Mouse (Mus musculus) ES-E14 (cell line): Measurements from ENCODE around the gene Cd81. TPM values are rescaled to one million over a fixed set of nuclear protein-coding genes. Genes with fewer than 3 reads are reported as not detected.

Experiments
- DNase-seq: peaks from one replicate; pipeline ENCODE4 v3.0.0-alpha.2; 2013; ENCODE audit warnings: low read depth, low spot score
- H3K27ac ChIP-seq: 2 replicates; pipeline ENCODE4 v1.5.1; 2012; ENCODE audit warnings: low read depth, mild to moderate bottlenecking, low read length, moderate library complexity, mixed read lengths; ENCODE audit not compliant: poor library complexity, insufficient read depth, severe bottlenecking
- H3K36me3 ChIP-seq: 2 replicates; pipeline ENCODE4 v1.6.1; 2012; ENCODE audit warnings: mild to moderate bottlenecking, low read length, moderate library complexity, mixed read lengths; ENCODE audit not compliant: control insufficient read depth, poor library complexity, insufficient read depth, severe bottlenecking
- H3K4me1 ChIP-seq, 2 experiments: fragments of 150-350 bp in 1 of 2; sonication (generic) in 1 of 2; 2 replicates each; pipeline ENCODE4 v1.6.1; 2012; ENCODE audit warnings: low read length in 2 of 2, mild to moderate bottlenecking in 1 of 2, mixed read lengths in 1 of 2; ENCODE audit not compliant: control insufficient read depth in 2 of 2, insufficient read depth in 2 of 2, poor library complexity in 1 of 2
- H3K4me3 ChIP-seq, 2 experiments: fragments of 150-350 bp in 1 of 2; sonication (generic) in 1 of 2; 2 replicates each; pipeline ENCODE4 v1.5.1; 2012; ENCODE audit warnings: low read length in 2 of 2, low read depth in 1 of 2, mild to moderate bottlenecking in 1 of 2, mixed read lengths in 1 of 2; ENCODE audit not compliant: insufficient read depth in 1 of 2, poor library complexity in 1 of 2, severe bottlenecking in 1 of 2
- H3K9ac ChIP-seq: 2 replicates; pipeline ENCODE4 v1.6.1; 2012; ENCODE audit warnings: low read depth, mild to moderate bottlenecking, low read length, mixed read lengths; ENCODE audit not compliant: poor library complexity, insufficient read depth, severe bottlenecking
- H3K9me3 ChIP-seq: fragments of 150-350 bp; sonication (generic); 2 replicates; pipeline ENCODE4 v1.6.1; 2012; ENCODE audit warnings: low read depth, mild to moderate bottlenecking, low read length; ENCODE audit not compliant: control insufficient read depth, insufficient read depth
- CHD2 ChIP-seq: IDR thresholded peaks from 2 replicates; pipeline ENCODE4 v1.6.1; 2014; ENCODE audit warnings: mild to moderate bottlenecking, low read depth, low read length, inconsistent platforms
- HCFC1 ChIP-seq: IDR thresholded peaks from 2 replicates; pipeline ENCODE4 v1.6.1; 2012; ENCODE audit warnings: low read length, inconsistent platforms, borderline replicate concordance; ENCODE audit not compliant: insufficient read depth
- MAFK ChIP-seq: IDR thresholded peaks from 2 replicates; pipeline ENCODE4 v1.6.1; 2014; ENCODE audit warnings: mild to moderate bottlenecking, low read depth, low read length, inconsistent platforms; ENCODE audit not compliant: insufficient read depth
- ZC3H11A ChIP-seq: IDR thresholded peaks from 2 replicates; pipeline ENCODE4 v1.6.1; 2012; ENCODE audit warnings: low read depth, mild to moderate bottlenecking, inconsistent platforms, low read length, borderline replicate concordance
- ZNF384 ChIP-seq: IDR thresholded peaks from 2 replicates; pipeline ENCODE4 v1.6.1; 2012; ENCODE audit warnings: low read depth, low read length, inconsistent platforms
- in situ Hi-C, 2 experiments: fragments of 600-800 bp; cut with MboI; formaldehyde crosslinking; loops; one replicate each; pipeline ENCODE4 v1.15.1; 2025; ENCODE audit warnings: low sequenced_read_pairs in 2 of 2, inconsistent platforms in 1 of 2; ENCODE audit not compliant: unreplicated experiment in 2 of 2
- total RNA-seq: library from RNA; depleted of rRNA; stranded (reverse); fragments of 300-350 nt; gene quantifications from 2 replicates; pipeline ENCODE4 v1.2.3, GENCODE M21; 2012

Cd81 gene
- total RNA-seq, 1 experiment = 403 TPM

DNA sequence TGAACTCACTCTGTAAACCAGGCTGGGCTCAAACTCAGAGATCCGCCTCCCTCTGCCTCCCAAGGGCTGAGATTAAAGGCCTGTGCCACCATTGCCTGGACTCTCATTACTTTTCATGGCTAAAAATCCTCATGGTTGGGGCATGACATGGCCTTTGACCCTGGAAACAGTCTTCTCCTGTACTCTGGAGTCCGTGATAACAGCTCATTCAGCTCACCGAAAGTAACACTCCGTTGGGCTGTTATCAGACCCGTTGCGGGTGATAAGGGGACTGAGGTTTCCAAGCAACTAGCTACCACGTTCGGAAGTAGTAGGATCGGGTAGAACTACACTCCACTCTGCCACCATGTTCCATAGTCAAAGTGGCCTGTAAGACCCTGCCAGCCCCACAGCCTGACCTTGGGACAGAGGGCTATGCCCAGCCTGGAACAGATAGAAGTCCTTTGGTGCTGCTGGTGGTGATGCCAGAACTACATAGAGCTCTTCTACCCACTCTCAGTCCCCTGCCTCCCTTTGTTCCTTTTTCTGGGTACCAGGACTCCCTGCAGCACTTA lies 5.2 kb downstream of the Cd81 start:
- no peak for TF ChIP-seq ZNF384
- TF ChIP-seq CHD2 = no peak
- no peak for TF ChIP-seq HCFC1
- no peak for TF ChIP-seq MAFK
- TF ChIP-seq ZC3H11A = no peak
- Histone ChIP-seq H3K4me3 (no peak overlapping the region), H3K9ac (no peak overlapping the region)

DNA sequence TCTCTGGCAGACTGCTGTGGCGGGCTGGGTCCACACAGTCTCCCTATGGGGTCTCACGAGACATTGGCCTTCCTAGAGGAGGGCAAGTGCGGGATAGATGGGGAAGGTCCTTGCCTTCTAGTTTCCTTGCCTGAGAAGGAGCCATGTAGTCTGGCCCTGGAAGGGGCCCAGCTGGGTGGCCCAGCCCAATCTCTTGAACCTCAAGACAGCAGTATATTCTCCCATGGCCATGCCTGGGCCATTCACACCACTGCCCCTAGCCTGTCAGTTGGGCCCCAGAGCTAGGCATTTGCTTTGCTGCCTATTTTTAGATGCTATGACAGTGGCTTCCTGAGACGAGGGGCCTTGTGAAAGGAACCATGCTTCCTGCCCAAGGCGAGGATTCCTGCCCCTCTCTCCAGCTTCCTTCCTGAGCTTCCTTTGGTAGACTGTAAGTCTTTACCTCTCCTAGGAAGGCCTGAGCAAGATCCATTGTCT lies 5.7 kb downstream of the Cd81 start:
- H3K4me3 ChIP-seq = no peak overlapping the region
- no peak overlapping the region for H3K27ac ChIP-seq
- no peak overlapping the region for H3K9ac ChIP-seq
- peaks cover 9 to 33% of the 10 kb centered on the region in 2 experiments; a peak in 3 of 4 replicates for H3K4me1 ChIP-seq
- H3K36me3 ChIP-seq = peaks cover 52% of the 10 kb centered on the region
- in situ Hi-C loops = no loop called here
- no peaks in the 10 kb centered on the region for H3K9me3 ChIP-seq
- TF ChIP-seq MAFK (no peak), CHD2 (no peak), ZC3H11A (no peak), ZNF384 (no peak), HCFC1 (no peak)
- no peak for DNase-seq

More for the DNA sequence above, 5.2 kb downstream of the Cd81 start:
- peaks cover 9 to 30% of the 10 kb centered on the region in 2 experiments; a peak in 3 of 4 replicates for H3K4me1 ChIP-seq
- no peak overlapping the region for H3K27ac ChIP-seq
- in situ Hi-C loops = no loop called here
- H3K36me3 ChIP-seq = peaks cover 47% of the 10 kb centered on the region
- no peaks in the 10 kb centered on the region for H3K9me3 ChIP-seq
- no peak for DNase-seq

DNA sequence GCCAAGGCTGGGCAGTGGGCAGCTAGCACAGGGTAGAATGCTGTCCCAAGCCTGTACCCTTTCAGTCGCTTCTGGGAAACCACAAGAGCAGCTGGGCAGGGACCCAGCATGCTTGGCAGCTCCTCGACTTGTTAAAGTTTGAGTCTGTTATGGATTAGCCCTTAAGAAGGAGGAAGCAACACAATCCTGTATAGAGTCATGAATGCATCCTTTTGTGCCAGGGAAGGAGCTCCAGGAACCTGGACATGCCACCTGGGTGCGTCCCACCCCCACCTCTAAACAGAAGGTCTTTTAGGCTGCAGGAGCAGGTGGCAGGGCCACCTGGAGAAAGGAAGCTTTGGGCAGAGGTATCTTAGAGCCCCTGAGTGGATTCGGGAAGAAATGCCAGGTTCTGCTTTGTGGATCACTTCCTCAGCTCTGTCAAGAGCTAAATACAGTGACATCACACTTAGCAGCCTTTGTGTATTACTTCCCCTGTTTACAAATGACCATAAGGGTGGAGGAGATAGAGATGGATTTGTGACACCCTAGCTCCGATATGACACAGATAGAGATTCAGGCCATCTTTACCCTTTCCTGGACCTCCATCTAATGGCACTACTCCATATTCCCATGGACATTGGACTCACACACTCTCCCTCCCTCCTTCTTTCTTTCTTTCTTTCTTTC lies 6.8 kb downstream of the Cd81 start:
- H3K36me3 ChIP-seq = peaks cover 63% of the 10 kb centered on the region
- TF ChIP-seq ZC3H11A = no peak
- TF ChIP-seq CHD2 = no peak
- TF ChIP-seq MAFK = no peak
- TF ChIP-seq ZNF384 = no peak
- TF ChIP-seq HCFC1 = no peak
- H3K9me3 ChIP-seq = no peaks in the 10 kb centered on the region
- H3K9ac ChIP-seq = no peak overlapping the region
- no peak for DNase-seq
- H3K27ac ChIP-seq = no peak overlapping the region
- in situ Hi-C loops = no loop called here
- H3K4me1 ChIP-seq = peaks cover 8 to 32% of the 10 kb centered on the region in 2 experiments; a peak in 3 of 4 replicates
- H3K4me3 ChIP-seq = no peak overlapping the region

DNA sequence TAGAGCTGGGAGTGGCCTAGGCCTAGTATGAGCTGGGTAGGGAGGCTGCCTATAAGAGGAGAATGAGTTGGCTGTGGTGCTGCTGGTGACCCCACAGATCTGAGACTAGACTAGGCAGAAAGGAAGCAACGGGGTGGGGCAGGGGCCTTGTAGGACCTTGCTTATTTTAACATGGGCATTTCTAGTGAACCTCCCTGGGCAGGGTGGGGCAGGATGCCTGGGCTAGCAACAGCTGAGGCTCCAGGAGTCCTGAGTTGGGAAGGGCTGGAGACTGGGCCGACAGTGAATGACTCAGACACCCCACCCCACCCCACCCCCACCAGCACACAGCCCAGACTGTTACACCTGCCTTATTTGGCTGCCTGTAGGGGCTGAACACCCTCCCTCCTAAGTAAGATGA lies 10.2 kb downstream of the Cd81 start:
- Histone ChIP-seq H3K4me3 (no peak overlapping the region), H3K36me3 (peaks cover 72% of the 10 kb centered on the region), H3K4me1 (peaks cover 6 to 18% of the 10 kb centered on the region in 2 experiments; a peak in 3 of 4 replicates), H3K27ac (0 out of 2 replicates have a peak overlapping the region, but pooled peaks have one; percentile 17), H3K9ac (no peak overlapping the region; the same call in 1 of the 2 replicates), H3K9me3 (no peaks in the 10 kb centered on the region)
- DNase-seq = no peak
- TF ChIP-seq CHD2 (no peak), ZC3H11A (no peak), ZNF384 (no peak), MAFK (no peak), HCFC1 (no peak)
- in situ Hi-C loops = no loop called here

DNA sequence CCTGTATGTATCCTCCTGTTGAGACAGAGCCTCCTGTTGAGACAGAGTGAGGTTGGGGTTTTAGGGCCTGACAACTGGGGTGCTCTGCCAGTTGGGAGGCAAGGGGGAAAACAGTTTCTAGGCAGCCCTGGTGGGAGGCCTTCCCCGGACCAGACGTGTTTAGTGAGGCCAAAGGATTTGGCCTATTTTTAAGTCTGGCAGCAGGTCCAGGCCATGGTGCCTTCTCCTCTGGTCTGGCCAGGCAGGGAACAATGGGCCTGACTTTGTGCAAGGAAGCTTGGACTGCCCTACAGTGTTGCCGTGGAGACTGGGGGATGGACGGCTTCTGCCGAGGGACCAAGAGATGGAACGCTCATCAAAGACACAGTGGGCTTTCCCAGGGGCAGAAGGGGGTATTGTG lies 11.7 kb downstream of the Cd81 start:
- no peak for TF ChIP-seq MAFK
- no peak for TF ChIP-seq ZNF384
- H3K4me3 ChIP-seq = no peak overlapping the region
- H3K36me3 ChIP-seq = peaks cover 67% of the 10 kb centered on the region
- no peak for DNase-seq
- no peak overlapping the region for H3K27ac ChIP-seq
- no peaks in the 10 kb centered on the region for H3K9me3 ChIP-seq
- in situ Hi-C loops = no loop called here
- H3K4me1 ChIP-seq = peaks cover 6 to 22% of the 10 kb centered on the region in 2 experiments; a peak in 3 of 4 replicates
- H3K9ac ChIP-seq = no peak overlapping the region
